Mouse (Mus musculus): Measurements from ENCODE around the gene Grm8.

The Grm8 gene

DNA sequence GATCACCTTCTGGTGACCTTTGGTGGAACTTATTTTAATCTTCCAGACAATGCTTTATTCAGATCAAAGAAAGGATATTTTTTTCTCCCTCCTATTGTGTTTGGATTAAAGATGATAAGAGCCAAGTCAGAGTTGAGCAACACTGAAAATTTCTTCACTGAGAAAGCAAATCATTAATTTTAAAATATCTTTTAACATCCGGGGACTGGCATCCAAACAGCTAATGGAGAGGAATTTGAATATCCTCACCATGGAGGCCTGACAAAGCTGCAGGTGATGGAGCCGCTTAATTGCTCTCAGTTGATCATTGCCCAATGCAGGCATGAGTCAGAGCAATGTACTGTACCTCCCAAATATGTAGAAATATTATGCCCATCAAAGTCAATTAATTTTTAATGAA, 83.0 kb downstream of the Grm8 start:
- ATAC-seq (ENCODE audit: insufficient number of reproducible peaks, low FRiP score, low TSS enrichment), result no peak

GRCm38 (mm10) chr6:28042339-28042738, 92.6 kb downstream of the Grm8 start:
- no peak for ATAC-seq (ENCODE audit: insufficient number of reproducible peaks, low FRiP score, low TSS enrichment)

DNA sequence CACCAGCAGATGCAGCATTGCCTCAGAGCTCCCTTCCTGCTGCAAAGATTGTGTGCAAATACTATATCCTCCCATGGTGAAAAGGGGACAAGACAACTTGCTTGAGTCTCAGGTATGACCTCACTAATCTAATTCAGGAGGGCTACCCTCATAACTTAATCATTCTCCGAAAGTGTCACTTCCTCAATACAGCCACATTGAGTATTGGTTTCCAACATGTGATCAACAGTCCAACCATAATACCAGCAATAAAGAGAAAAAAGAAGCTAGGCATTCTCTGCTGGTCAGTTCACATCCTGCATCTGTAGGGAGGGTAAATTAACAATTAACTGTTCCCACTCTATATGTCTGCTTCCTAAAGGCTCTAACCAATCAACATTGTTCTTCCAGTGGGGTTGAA, 94.2 kb downstream of the Grm8 start:
- no peak for ATAC-seq (ENCODE audit: insufficient number of reproducible peaks, low FRiP score, low TSS enrichment)

- ATAC-seq (ENCODE audit: insufficient number of reproducible peaks, low FRiP score, low TSS enrichment), result no peak
These were observed 103.0 kb downstream of the Grm8 start for GRCm38 (mm10) chr6:28032006-28032405.

GRCm38 (mm10) chr6:28017653-28018052, 117.3 kb downstream of the Grm8 start:
- no peak for ATAC-seq (ENCODE audit: insufficient number of reproducible peaks, low FRiP score, low TSS enrichment)

GRCm38 (mm10) chr6:28007001-28007400, 128.0 kb downstream of the Grm8 start:
- ATAC-seq (ENCODE audit: insufficient number of reproducible peaks, low FRiP score, low TSS enrichment), result no peak

- ATAC-seq (ENCODE audit: insufficient number of reproducible peaks, low FRiP score, low TSS enrichment), result no peak
These were observed 137.7 kb downstream of the Grm8 start for GRCm38 (mm10) chr6:27997250-27997649.

- ATAC-seq (ENCODE audit: insufficient number of reproducible peaks, low FRiP score, low TSS enrichment), result no peak
These were observed 143.7 kb downstream of the Grm8 start for GRCm38 (mm10) chr6:27991241-27991640.

DNA sequence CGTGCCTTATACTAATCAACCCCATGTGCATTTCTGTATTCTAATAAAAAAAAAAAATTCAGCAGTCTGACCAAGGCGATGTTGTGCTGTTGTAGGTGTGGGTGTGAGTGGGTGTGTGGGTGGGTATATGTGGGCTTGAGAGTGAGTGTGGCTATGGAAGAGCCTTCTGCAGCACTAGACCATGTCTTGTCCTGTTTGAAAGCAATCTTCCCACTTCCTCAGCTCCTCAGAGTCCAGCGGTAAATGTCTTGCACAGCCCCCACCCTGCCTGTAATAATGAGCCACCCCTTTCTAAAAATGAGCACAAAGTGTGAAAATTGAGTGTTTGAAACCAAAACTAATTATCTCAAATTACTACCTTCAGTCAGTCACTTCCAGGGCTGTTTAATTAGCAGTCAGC, 152.4 kb downstream of the Grm8 start:
- ATAC-seq (ENCODE audit: insufficient number of reproducible peaks, low FRiP score, low TSS enrichment), result no peak

DNA sequence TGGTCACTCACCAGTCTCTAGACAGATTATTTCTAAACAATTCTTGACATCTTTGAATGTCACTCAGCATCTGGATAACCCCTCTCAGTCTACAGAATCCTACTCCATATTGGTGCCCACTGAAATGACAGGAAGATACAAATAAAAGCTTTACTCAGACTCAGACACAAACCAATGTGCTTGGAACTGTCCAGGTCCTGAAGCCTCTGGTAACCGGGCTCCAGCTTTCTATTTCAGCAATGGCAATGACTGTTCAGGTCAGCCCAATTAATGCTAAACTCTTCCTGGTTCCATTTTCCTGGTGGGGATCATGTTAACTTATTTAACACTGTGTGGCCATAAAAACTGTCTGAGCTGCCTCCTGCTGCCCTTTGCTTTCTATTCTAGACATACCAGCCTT, 153.0 kb downstream of the Grm8 start:
- no peak for ATAC-seq (ENCODE audit: insufficient number of reproducible peaks, low FRiP score, low TSS enrichment)

DNA sequence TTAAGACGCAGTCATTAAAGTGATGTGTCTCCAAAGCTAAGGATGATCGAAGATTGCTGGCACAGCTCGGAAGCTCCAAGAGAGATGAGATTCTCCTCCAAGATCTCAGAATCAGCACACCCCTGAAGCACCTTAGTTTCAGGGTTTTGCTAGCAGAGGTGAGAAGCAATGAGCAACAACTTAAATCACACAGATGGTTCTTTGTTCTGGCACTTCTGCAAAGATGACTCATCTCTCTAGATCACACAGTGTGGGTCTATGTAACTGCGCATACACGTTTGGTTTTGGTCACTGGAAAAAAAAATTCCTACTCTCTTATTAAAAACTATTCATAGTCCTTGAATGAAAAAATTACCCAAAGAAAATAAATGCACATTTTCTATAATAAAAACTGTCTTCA, 157.6 kb downstream of the Grm8 start:
- no peak for ATAC-seq (ENCODE audit: insufficient number of reproducible peaks, low FRiP score, low TSS enrichment)

- ATAC-seq (ENCODE audit: insufficient number of reproducible peaks, low FRiP score, low TSS enrichment), result no peak
These were observed 166.1 kb downstream of the Grm8 start for GRCm38 (mm10) chr6:27968859-27969258.

- ATAC-seq (ENCODE audit: insufficient number of reproducible peaks, low FRiP score, low TSS enrichment), result no peak
These were observed 167.9 kb downstream of the Grm8 start for GRCm38 (mm10) chr6:27967037-27967436.

DNA sequence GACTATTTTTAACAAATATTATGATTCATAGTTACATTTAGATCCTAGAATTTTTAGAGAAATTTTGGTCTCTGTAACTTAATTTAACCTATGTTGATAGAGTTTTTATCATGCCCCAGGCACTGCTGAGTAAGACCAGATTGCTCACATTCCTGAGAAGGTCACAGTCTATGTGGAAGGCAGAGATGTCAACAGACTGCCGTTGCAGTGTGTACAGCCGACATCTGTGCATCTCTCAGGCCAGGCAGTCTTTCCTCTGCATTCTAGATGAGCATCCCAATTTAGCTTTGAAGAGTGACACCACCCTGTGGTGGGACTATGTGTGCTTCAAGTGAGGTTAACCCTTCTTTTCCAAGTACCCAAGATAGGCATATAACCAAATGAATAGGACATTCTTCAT, 169.7 kb downstream of the Grm8 start:
- ATAC-seq (ENCODE audit: insufficient number of reproducible peaks, low FRiP score, low TSS enrichment), result no peak

- ATAC-seq (ENCODE audit: insufficient number of reproducible peaks, low FRiP score, low TSS enrichment), result no peak
These were observed 171.1 kb downstream of the Grm8 start for GRCm38 (mm10) chr6:27963887-27964286.

- ATAC-seq (ENCODE audit: insufficient number of reproducible peaks, low FRiP score, low TSS enrichment), result no peak
These were observed 178.6 kb downstream of the Grm8 start for GRCm38 (mm10) chr6:27956278-27956857.

GRCm38 (mm10) chr6:27951433-27951832, 183.5 kb downstream of the Grm8 start:
- ATAC-seq (ENCODE audit: insufficient number of reproducible peaks, low FRiP score, low TSS enrichment), result no peak

DNA sequence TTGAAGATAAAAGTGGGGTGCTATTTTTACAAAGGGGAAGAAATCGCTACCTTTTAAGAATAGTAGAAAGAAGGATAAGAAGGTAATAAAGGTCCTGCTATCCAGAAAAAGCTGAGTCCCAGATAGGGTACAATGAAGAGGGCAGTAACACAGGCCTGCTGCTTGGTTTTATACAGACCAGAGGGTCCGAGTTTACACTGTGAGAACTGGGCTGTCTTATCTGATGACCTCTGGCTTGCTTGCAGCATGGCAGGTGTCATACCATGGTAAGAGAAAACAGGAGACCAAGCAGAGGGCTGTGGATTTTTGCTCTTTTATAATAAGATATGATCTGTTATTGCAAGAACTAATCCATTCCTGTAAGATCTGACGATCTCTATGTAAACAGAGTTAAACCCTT, 206.9 kb downstream of the Grm8 start:
- no peak for ATAC-seq (ENCODE audit: insufficient number of reproducible peaks, low FRiP score, low TSS enrichment)

- ATAC-seq (ENCODE audit: insufficient number of reproducible peaks, low FRiP score, low TSS enrichment), result no peak
These were observed 221.7 kb downstream of the Grm8 start for GRCm38 (mm10) chr6:27913281-27913680.

GRCm38 (mm10) chr6:27904358-27904757, 230.6 kb downstream of the Grm8 start:
- no peak for ATAC-seq (ENCODE audit: insufficient number of reproducible peaks, low FRiP score, low TSS enrichment)

GRCm38 (mm10) chr6:27902224-27902623, 232.8 kb downstream of the Grm8 start:
- ATAC-seq (ENCODE audit: insufficient number of reproducible peaks, low FRiP score, low TSS enrichment), result no peak

- ATAC-seq (ENCODE audit: insufficient number of reproducible peaks, low FRiP score, low TSS enrichment), result no peak
These were observed 233.6 kb downstream of the Grm8 start for GRCm38 (mm10) chr6:27901396-27901795.

- no peak for ATAC-seq (ENCODE audit: insufficient number of reproducible peaks, low FRiP score, low TSS enrichment)
These were observed 239.8 kb downstream of the Grm8 start for GRCm38 (mm10) chr6:27895153-27895552.

All from cerebellum, adult (tissue).